Mouse (Mus musculus) embryo, embryonic 11.5 days (tissue): ENCODE results near the gene RPS10-NUDT3.

Experiments
- DNase-seq: peaks from one replicate; pipeline ENCODE4 v3.0.0-alpha.2; 2012; ENCODE audit warnings: low read depth, low spot score

The RPS10-NUDT3 gene

GRCm38 (mm10) chr17:27555075-27555511 is 79.9 kb downstream of the RPS10-NUDT3 start:
- peak; percentile 82 for DNase-seq

DNA sequence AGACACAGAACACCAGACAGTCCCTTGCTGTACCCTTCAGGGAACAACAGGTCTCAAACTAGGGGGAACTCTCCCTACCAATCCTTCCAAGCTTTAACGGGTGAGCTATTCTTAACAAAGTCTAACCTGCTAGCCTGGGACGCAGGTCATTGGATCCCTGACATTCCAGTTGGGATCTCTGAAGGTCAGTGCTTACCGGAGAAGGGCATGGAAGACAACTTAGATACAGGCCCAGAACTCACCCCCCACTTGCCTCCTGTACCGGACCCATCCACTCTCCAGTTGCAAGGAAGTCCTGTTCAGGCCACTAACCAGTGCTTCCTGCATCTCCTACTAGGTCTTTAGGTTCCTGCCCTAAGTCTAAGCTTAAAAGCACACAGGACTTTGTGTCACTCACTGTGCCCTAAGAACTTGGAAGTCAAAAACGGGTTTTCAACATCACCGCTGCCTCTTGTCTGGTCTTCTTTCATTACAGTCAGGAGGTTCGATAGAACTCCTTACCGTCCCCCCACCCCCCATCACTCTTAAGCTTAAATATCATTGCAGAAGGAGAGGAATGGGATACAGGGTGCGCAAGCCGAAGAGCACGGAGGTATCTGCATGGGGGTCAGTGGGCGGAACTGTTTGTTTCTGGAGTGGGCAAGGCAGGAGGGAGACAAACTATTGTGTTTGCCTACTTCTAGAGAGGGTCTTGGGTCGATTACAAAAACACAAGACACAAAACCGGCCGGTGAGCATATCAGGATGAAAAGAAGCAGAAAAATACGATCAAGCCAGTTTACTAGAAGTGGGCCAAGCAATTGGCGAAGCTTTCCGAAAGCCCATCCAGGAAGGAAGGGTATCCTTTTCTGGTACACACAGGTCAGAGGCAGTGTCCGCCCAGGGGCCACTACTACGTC is 80.7 kb downstream of the RPS10-NUDT3 start:
- DNase-seq = no peak

GRCm38 (mm10) chr17:27552215-27553201 is 82.5 kb downstream of the RPS10-NUDT3 start:
- no peak for DNase-seq

DNA sequence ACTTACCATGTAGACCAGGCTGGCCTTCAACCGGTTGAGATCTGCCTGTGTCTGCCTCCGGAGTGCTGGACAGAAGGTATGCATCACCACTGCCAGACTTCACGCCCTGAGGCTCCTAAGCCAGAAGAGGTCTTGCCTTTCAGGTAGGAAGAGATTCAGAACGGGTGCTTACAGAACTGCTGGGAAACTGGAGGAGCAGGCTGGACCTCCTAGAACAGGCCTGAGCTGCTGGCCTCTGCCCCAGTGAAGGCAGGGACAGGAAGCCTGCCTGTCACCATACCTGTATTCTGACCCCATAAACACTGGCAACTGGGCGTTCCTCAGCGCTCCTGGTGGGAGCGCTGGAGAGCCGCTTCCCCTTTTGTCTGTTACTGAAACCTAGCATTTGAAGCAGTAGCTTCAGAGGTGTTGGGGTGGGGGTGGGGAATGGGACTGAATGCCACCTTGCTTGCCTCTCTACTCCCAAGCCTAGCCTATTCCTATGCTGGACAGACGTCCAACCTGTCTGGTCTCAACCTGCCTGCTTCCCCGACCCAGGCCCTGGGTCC is 83.6 kb downstream of the RPS10-NUDT3 start:
- DNase-seq = no peak

DNA sequence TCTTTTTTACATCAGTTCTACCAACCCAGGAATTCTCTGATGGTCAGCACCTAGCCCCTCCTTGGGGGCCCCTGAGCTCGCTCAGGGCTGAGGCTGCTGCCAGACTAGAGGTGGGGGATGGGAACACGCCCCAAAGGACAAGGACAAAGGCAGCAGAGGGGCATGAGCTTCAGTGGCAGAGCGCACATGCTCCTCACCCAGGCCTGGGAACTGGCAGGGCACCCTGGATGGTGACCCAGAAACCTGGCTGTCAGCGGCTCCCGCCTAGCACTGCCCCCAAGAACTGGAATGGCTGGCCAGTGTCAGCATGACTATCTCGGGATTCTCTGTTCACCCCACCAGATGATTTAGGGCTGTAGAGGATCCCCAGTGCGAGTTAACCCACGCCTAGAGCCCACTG is 85.8 kb downstream of the RPS10-NUDT3 start:
- no peak for DNase-seq

- DNase-seq = no peak
Measured at GRCm38 (mm10) chr17:27547253-27547868, 87.7 kb downstream of the RPS10-NUDT3 start.

GRCm38 (mm10) chr17:27546574-27547085 is 88.4 kb downstream of the RPS10-NUDT3 start:
- no peak for DNase-seq

DNA sequence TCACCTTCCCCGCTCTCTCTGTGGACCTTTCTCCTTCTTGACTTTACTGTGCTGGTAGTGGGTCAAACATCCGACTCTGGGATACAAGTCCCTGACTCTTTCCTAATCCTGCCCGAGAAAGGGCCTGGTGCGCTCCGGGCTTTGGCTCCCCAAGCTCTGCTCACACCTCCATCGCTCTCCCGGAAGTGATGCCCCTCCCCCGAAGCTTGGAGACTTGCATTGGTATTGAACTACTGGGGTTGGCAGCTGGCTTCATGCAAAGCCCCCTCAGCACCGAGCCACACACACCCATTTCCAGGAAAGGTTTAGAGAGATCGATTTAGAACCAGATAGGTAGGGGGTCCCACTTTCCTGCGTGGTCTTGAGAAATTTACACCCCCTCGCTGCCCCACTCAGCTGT is 89.0 kb downstream of the RPS10-NUDT3 start:
- no peak for DNase-seq

- no peak for DNase-seq
Measured at GRCm38 (mm10) chr17:27544551-27544950, 90.5 kb downstream of the RPS10-NUDT3 start.

DNA sequence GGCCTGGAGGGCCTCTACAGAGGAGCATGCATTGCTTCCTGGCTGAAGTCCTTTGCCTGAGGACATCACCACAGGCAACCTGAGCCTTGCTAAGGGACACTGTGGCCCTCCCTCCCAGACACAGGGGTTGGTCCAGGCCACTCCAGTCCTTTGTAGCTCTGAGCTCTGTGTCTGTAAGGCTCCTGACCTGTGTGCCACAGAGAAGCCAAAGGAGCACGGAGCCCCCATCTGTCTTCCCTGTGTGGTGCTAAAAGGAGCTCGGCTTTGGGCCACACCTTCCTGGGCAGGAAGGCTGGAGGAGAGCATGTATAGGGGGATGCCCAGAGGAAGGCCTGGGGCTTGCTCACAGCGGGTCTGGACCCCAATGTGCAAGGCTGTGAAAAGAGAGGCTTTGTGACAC is 93.0 kb downstream of the RPS10-NUDT3 start:
- DNase-seq = no peak

DNA sequence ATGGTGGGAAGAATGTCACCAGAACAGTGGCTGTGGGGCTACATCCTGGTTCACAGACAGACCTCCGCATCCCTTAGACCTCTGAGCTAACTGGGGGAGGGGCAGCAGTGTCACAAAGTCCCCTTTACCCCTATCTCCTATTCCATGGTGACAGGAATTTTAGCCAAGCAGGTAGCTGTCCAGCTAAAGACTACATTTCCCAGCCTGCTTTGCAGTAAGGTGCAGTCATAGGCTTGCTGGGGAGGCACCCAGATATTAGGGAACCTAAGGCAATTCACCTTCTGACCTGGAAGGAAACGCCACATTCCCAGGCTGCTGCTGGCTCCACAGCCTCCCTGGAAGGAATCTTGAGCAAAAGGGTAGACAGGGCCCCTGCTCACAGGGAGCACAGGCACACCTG is 93.8 kb downstream of the RPS10-NUDT3 start:
- DNase-seq = no peak

DNA sequence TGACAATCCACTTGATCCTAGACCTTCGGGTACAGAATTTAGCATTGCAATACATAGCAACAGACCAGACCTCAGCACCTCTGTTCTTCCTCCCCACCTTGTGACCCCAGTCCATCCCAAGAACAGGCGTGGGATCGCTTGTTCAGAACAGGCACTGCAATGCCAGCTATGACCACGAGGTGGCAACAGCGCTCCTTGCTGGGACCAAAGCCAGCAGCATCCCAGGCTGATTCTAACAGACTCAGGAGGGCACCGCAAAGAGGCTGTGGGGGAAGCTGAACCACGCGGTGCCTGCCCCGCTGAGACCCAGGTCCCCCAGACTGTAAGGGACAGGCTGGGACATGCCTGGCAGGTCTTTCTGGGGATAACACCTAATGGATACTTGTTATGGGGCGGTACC is 100.3 kb downstream of the RPS10-NUDT3 start:
- peak; percentile 80 for DNase-seq

GRCm38 (mm10) chr17:27533354-27533753 is 101.7 kb downstream of the RPS10-NUDT3 start:
- no peak for DNase-seq

DNA sequence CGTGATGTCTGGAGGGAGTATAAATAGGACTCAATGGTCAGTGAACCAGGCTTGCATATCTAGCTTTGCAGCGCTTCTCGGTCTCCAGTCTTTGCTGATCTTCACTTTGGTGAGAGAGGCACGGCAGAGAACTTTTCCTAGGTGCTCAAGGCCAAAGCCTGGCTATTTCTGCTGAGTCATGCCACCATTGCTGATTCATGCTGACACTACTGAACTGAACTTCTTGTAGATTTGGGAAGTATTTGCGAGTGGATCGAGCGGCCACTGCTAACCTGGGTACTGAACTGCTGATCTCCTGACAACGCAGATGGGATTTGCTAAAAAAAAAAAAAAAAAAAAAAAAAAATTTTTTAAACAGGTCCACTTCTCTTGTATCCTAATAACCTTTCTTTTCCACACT is 102.9 kb downstream of the RPS10-NUDT3 start:
- DNase-seq = no peak
